Mouse (Mus musculus) Patski (cell line): ENCODE results near the gene Ciapin1. TPM values are rescaled to one million over a fixed set of nuclear protein-coding genes. Genes with fewer than 3 reads are reported as not detected.
A peak's percentile ranks its signal among the peaks of the same experiment; 100 is the strongest.

Experiments used
- ATAC-seq: fragments of 100-300 bp; one replicate; pipeline ENCODE4 v1.8.0; 2021
- CTCF ChIA-PET: fragments of 350-600 bp; sonication (Branson Sonifier 250); formaldehyde crosslinking; loops from one replicate; lab custom pipeline; 2022; ENCODE audit warnings: inconsistent platforms; lab: Charles Lee
- POLR2A ChIA-PET: fragments of 350-600 bp; sonication (Branson Sonifier 250); formaldehyde crosslinking; loops from one replicate; lab custom pipeline; 2022; ENCODE audit warnings: antibody characterized with exemption, inconsistent platforms; lab: Charles Lee
- DNase-seq: peaks from one replicate; pipeline ENCODE4 v3.0.0-alpha.2; 2011; ENCODE audit warnings: low read depth, low spot score
- H3K27me3 ChIP-seq: fragments of 371-371 bp; one replicate; pipeline ENCODE4 v1.5.1; 2021
- CTCF ChIP-seq: fragments of 100-300 bp; IDR thresholded peaks from one replicate; pipeline ENCODE4 v1.5.1; 2021
- in situ Hi-C: fragments of 300-500 bp; cut with MboI; formaldehyde crosslinking; loops from 3 replicates; pipeline ENCODE4 v1.11.1; 2018; ENCODE audit warnings: low pct_unique_long_range_greater_than_20kb, mixed read lengths
- polyA plus RNA-seq: library from polyadenylated mRNA; unstranded; gene quantifications from one replicate; pipeline ENCODE4 v1.2.3, GENCODE M21; 2021

The Ciapin1 gene
- polyA plus RNA-seq, 1 experiment from 2014 or later = 128 TPM

DNA sequence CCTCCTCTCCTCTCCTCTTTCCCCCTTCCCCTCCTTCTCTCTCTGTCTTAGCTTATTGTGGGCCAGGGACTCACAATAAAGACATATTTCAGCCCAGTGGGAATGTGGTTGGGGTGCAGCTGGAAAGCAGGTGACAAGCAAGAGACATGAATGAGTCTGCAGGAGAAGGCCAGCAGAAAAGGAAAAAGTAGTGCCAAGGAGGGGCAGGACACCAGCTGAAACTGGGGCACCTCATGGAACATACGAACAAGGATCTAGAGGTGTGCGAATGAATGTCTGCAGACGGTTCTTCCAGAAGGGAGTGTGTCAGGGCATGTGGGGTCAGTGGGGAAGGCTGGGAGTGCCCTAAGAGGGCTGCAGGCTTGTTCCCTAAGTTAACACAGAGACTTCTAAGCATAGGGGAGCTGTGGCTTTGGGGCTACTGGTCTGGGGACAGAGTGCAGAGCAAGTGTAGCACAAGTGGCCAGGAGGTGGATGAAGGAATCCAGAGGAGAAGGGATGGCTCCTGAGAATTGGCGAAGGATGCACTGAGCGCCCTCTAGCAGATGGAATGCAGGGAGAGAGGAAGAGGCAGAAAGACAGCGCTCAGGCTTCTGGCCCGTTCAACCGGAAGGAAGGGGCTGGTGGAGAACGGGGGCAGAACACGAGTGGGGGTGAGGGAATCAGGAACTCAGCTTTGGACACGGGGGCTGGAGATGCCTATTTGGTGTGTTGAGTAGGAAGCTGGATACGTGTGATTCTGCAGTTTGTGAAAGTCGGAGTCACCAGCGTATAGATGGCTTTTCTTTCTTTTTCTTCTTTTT, 36.7 kb downstream of the Ciapin1 start:
- CTCF ChIA-PET = interaction anchor here (0.9 to 2.8 kb wide), 10 partner anchors 8 to 207 kb away, joined by 3 to 13 read pairs (median 4); no protein-coding TSS in a partner anchor

DNA sequence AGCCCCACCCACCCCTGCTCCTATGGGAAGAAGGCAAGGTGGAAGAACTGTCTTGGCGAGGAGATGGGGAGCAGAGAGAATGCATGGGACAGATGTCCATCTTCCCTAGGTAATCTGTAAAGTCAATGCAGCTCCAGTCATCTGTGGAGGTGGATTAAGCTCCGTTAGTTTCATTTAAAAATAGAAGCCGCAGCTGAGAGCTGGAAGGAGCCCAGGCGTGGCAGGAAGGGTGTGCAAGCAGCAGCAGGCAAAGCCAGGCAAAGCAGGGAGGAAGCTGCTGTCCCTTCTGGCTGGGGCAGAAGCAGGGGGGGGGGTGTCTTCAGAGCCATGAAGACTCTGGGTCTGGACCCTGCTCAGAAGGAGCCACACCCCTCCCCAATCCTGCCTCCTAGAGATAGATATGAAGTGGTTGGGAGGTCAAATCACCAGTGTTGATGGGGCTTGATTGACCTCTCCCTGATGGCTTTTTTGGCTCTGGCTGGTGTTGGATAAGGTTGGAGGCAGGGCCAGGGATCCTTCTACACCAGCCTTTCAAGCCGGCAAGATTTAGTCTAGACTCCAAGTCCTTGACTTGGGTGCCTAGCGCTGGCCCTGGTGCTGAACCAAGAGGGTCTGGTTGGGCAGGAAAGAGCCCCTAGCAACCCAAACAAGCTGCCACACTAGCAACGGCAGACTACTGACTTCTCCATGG, 37.7 kb downstream of the Ciapin1 start:
- in situ Hi-C loops = loop anchor here (10.0 kb wide), 1 partner anchor 196 kb away; the partner anchor contains the start of genes Fam192a and Rspry1
- no peak for ATAC-seq
- H3K27me3 ChIP-seq = no peaks in the 10 kb centered on the region
- ChIA-PET CTCF (interaction anchor here (1.1 to 2.8 kb wide), 4 partner anchors 9 to 96 kb away, joined by 3 to 13 read pairs (median 6); no protein-coding TSS in a partner anchor), POLR2A (interaction anchor here (0.8 kb wide), 1 partner anchor 14 kb away, joined by 7 read pairs; no protein-coding TSS in a partner anchor)
- no peak for DNase-seq
- no peak for TF ChIP-seq CTCF

More for the DNA sequence above, 36.7 kb downstream of the Ciapin1 start:
- no peaks in the 10 kb centered on the region for H3K27me3 ChIP-seq
- in situ Hi-C loops = loop anchor here (10.0 kb wide), 1 partner anchor 197 kb away; the partner anchor contains the start of genes Fam192a and Rspry1
- POLR2A ChIA-PET = interaction anchor here (0.8 kb wide), 1 partner anchor 15 kb away, joined by 7 read pairs; no protein-coding TSS in a partner anchor
- DNase-seq (no peak), ATAC-seq (no peak)
- TF ChIP-seq CTCF = no peak

DNA sequence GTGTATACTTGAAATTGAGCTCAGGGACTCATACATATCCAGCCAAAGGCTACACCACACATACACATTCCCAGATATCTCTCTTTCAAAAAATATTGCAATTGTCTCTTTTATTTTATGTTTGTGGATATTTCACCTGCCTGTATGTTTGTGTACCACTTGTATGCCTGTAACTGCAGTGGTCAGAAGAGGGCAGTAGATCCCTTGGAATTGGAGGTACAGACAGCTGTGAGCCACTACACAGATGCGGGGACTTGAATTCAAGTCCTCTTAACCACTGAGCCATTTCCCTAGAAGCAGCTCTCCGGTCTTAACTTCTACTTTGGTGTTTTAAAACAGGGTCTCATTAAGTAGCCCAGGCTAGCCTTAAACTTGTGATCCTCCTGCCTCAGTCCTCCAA, 43.4 kb downstream of the Ciapin1 start:
- DNase-seq (no peak), ATAC-seq (no peak)
- ChIA-PET POLR2A (no interaction called here), CTCF (interaction anchor here (1.6 kb wide), 1 partner anchor 15 kb away, joined by 3 read pairs; no protein-coding TSS in a partner anchor)
- TF ChIP-seq CTCF = no peak
- H3K27me3 ChIP-seq = no peaks in the 10 kb centered on the region
- in situ Hi-C loops = no loop called here

DNA sequence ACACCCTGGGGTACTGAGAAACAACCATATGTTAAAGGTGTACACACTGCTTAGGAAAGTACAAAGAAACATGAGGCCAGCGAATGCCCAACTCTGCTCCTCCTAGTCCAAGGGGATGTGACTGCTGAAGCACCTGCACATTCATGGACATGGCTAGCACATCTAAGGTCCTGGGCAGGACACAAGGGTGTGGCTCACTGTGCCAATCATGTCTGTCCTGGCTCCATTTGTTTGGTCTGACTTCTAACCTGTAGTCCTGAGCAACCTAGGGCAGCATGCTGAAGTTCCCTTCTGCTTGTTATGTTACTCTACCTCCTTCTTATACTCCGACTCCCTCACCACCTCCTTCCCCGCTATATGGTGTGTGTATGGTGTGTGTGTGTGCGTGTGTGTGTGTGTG, 43.8 kb downstream of the Ciapin1 start:
- DNase-seq = no peak
- H3K27me3 ChIP-seq = no peaks in the 10 kb centered on the region
- in situ Hi-C loops = no loop called here
- TF ChIP-seq CTCF = no peak
- POLR2A ChIA-PET = no interaction called here
- no peak for ATAC-seq
- CTCF ChIA-PET = interaction anchor here (1.3 to 1.6 kb wide), 2 partner anchors 13 to 15 kb away, joined by 3 read pairs; no protein-coding TSS in a partner anchor

DNA sequence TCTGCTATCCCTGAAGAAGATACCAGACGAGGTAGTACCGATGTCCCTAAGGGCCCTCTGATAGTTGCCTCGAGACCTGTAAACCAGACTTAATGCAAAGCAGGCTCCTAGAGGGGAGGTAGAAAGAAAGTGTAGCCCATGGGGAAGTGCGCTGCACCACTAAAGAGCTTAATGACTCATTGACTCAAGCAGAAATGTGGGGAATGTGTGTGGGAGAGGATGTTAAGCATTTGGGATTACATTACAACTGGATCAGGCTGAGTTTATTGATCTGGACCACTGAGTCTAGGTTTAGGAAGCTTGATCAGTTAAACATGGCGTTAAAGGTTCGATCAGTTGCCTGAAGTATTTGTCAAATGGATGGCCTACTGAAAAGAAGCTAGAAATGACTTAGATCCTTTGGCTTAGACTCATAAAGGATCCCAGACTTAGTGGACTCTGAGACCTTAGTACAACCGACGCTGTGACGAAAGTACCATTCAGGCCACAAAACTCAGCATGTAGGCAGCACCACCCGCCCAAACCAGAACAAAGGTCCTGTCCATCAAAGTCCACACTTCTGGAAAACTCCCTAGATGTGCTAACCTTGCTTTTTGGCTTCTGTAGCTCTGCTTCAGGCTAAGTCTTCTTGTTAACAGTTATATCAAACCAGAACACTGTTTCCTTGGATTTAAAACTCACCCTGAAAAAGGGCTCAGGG, 48.8 kb downstream of the Ciapin1 start:
- DNase-seq = no peak
- in situ Hi-C loops = loop anchor here (10.0 kb wide), 1 partner anchor 85 kb away; no protein-coding TSS in a partner anchor
- ATAC-seq = peak; percentile 29
- TF ChIP-seq CTCF = no peak
- POLR2A ChIA-PET = interaction anchor here (1.2 kb wide), 1 partner anchor 18 kb away, joined by 4 read pairs; the partner anchor contains the start of gene Cx3cl1
- no peaks in the 10 kb centered on the region for H3K27me3 ChIP-seq
- CTCF ChIA-PET = interaction anchor here (1.0 to 3.1 kb wide), 4 partner anchors 12 to 83 kb away, joined by 5 to 13 read pairs (median 6); partner anchors contain the start of gene Ccl17

DNA sequence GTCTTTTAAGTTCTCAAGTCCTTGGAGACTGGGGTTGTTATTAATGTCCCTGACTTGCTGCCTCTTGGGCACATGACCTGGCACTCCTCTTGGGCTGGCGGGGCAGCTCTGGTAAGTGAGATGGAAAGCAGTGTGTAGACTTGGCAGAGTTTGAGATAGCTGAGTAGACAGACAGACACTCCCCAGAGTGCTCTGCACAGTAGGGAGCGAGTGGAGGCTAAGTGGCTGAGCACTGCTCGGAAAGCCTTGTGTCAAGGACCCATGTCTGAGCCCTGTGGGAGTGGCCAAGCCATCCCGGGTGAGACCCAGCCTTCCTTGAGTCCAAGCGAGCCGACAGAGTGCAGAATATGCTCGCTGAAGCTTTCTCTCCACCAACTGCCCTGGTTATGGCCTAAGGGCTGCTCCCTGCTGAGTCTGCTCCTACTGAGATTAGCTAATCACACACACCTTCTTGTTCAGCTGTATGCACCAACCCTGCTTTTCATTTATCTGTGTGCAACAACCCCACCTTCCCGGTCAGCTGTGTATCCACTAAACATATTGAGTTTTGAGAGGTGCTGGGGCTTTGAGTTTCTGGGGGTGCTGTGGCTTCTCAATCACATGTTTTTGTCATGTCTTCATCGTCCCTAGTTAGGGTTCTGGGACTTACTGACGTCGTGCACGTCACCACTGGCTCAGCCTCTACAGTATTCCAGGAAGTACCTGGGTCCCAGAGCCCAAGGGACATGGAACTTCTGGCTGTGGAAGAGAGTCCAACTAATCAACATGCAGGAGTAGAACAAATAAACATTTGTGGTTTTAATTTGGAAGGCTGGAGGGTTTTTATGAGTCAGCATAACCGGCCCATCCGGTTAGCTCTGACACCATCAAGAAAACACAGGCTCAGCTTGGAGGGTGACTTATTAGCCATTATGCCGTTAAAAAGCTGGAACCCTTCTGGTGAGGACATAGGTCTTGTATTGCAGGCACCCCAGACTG, 50.3 kb downstream of the Ciapin1 start:
- TF ChIP-seq CTCF = no peak
- POLR2A ChIA-PET = interaction anchor here (0.6 to 1.1 kb wide), 5 partner anchors 17 to 83 kb away, joined by 3 to 6 read pairs (median 4); partner anchors contain the start of gene Ccl17
- DNase-seq (peak; percentile 64), ATAC-seq (peak; percentile 55)
- in situ Hi-C loops = loop anchor here (10.0 kb wide), 1 partner anchor 83 kb away; no protein-coding TSS in a partner anchor
- CTCF ChIA-PET = interaction anchor here (0.6 to 3.1 kb wide), 10 partner anchors 13 to 84 kb away, joined by 3 to 13 read pairs (median 4); no protein-coding TSS in a partner anchor
- H3K27me3 ChIP-seq = no peaks in the 10 kb centered on the region

DNA sequence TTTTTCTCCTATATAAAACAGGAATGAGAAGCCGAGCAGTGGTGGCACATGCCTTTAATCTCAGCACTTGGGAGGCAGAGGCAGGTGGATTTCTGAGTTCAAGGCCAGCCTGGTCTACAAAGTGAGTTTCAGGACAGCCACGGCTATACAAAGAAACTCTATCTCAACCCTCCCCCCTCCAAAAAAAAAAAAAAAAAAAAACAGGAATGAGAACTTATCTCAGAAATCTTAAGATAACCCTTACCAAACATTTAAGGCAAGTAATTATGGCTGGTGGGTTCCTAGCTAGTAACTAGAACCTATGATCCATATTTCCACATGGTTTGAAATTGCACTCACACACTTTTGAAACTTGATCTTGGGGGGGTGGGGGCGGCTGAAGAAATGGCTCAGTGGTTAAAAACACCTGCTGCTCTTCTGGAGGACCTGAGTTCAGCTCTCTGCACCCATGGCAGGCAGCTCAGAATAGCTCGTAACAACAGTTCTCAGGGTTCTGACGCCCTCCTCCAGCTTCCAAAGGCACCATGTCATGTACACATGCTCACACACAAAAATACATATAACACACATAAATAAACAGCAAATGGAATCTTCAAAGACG, 52.1 kb downstream of the Ciapin1 start:
- CTCF ChIA-PET = interaction anchor here (1.6 to 2.9 kb wide), 4 partner anchors 13 to 82 kb away, joined by 4 to 12 read pairs (median 6); partner anchors contain the start of gene Cx3cl1
- ATAC-seq (no peak), DNase-seq (no peak)
- no peaks in the 10 kb centered on the region for H3K27me3 ChIP-seq
- in situ Hi-C loops = loop anchor here (10.0 kb wide), 1 partner anchor 81 kb away; no protein-coding TSS in a partner anchor
- POLR2A ChIA-PET = interaction anchor here (1.1 kb wide), 1 partner anchor 15 kb away, joined by 7 read pairs; no protein-coding TSS in a partner anchor
- no peak for TF ChIP-seq CTCF
